Mouse (Mus musculus): ENCODE data around the gene Arfip1. TPM values are rescaled to one million over a fixed set of nuclear protein-coding genes. Genes with fewer than 3 reads are reported as not detected.
A peak's percentile ranks its signal among the peaks of the same experiment; 100 is the strongest.
"Not testable (repeated sequence)": the region's sequence is repeated elsewhere in the genome, so short reads cannot be mapped to it uniquely, and the experiment has no call there.

Gene Arfip1
- polyA plus RNA-seq, 1 experiment from 2014 or later, result 50.6 TPM

- Histone ChIP-seq H3K36me3 (no peaks in the 10 kb centered on the region), H3K4me1 (peaks cover 8% of the 10 kb centered on the region; the same call in 1 of the 2 replicates), H3K4me3 (replicated peaks) (no peak overlapping the region), H3K4me2 (replicated peaks) (no peak overlapping the region), H3K27me3 (no peaks in the 10 kb centered on the region), H3K27ac (replicated peaks) (no peak overlapping the region), H3K9ac (no peak overlapping the region), H3K9me3 (replicated peaks) (no peaks in the 10 kb centered on the region)
- 68% methylated on average over 3 of the region's 3 CpGs for WGBS
- no peak for ATAC-seq (ENCODE audit: insufficient number of reproducible peaks, low FRiP score, low TSS enrichment, low read depth)
These were observed 11.9 kb downstream of the Arfip1 start for GRCm38 (mm10) chr3:84570501-84570900.

- no peaks in the 10 kb centered on the region for H3K36me3 ChIP-seq
- WGBS, result 68% methylated on average over 6 of the region's 6 CpGs
- H3K4me3 ChIP-seq (replicated peaks), result no peak overlapping the region
- no peak overlapping the region for H3K27ac ChIP-seq (replicated peaks)
- H3K27me3 ChIP-seq, result no peaks in the 10 kb centered on the region
- H3K9me3 ChIP-seq (replicated peaks), result no peaks in the 10 kb centered on the region
- ATAC-seq (ENCODE audit: insufficient number of reproducible peaks, low FRiP score, low TSS enrichment, low read depth), result no peak
- no peak overlapping the region for H3K4me2 ChIP-seq (replicated peaks)
- peaks cover 8% of the 10 kb centered on the region; the same call in 1 of the 2 replicates for H3K4me1 ChIP-seq
- no peak overlapping the region for H3K9ac ChIP-seq
These were observed 12.8 kb downstream of the Arfip1 start for GRCm38 (mm10) chr3:84569587-84569986.

- H3K4me3 ChIP-seq (replicated peaks), result no peak overlapping the region
- 91% methylated on average over 6 of the region's 6 CpGs for WGBS
- ATAC-seq (ENCODE audit: insufficient number of reproducible peaks, low FRiP score, low TSS enrichment, low read depth), result no peak
- no peak overlapping the region for H3K9ac ChIP-seq
- no peaks in the 10 kb centered on the region for H3K9me3 ChIP-seq (replicated peaks)
- no peaks in the 10 kb centered on the region for H3K27me3 ChIP-seq
- H3K27ac ChIP-seq (replicated peaks), result no peak overlapping the region
- H3K4me2 ChIP-seq (replicated peaks), result no peak overlapping the region
- H3K36me3 ChIP-seq, result no peaks in the 10 kb centered on the region
- H3K4me1 ChIP-seq, result peaks cover 8% of the 10 kb centered on the region; the same call in 1 of the 2 replicates
These were observed 13.9 kb downstream of the Arfip1 start for GRCm38 (mm10) chr3:84568540-84568939.

GRCm38 (mm10) chr3:84563415-84563814 is 19.0 kb downstream of the Arfip1 start:
- Histone ChIP-seq H3K36me3 (no peaks in the 10 kb centered on the region), H3K27ac (replicated peaks) (no peak overlapping the region), H3K27me3 (no peaks in the 10 kb centered on the region), H3K4me3 (replicated peaks) (no peak overlapping the region), H3K4me1 (0 out of 2 replicates have a peak, but pooled peaks cover 4% of the 10 kb centered on the region), H3K9ac (no peak overlapping the region), H3K9me3 (replicated peaks) (no peaks in the 10 kb centered on the region), H3K4me2 (replicated peaks) (no peak overlapping the region)
- no peak for ATAC-seq (ENCODE audit: insufficient number of reproducible peaks, low FRiP score, low TSS enrichment, low read depth)
- WGBS, result 75% methylated on average over 4 of the region's 4 CpGs

- 91% methylated on average over 2 of the region's 2 CpGs for WGBS
- not testable (repeated sequence) for H3K4me2 ChIP-seq (replicated peaks); H3K9me3 ChIP-seq (replicated peaks); H3K4me1 ChIP-seq; H3K36me3 ChIP-seq; ATAC-seq (ENCODE audit: insufficient number of reproducible peaks, low FRiP score, low TSS enrichment, low read depth); H3K9ac ChIP-seq; H3K27me3 ChIP-seq; H3K27ac ChIP-seq (replicated peaks); H3K4me3 ChIP-seq (replicated peaks)
These were observed 19.5 kb downstream of the Arfip1 start for GRCm38 (mm10) chr3:84562911-84563310.

- 92% methylated on average over 3 of the region's 3 CpGs for WGBS
- peaks cover 12% of the 10 kb centered on the region; the same call in 1 of the 2 replicates for H3K4me1 ChIP-seq
- H3K27me3 ChIP-seq, result no peaks in the 10 kb centered on the region
- no peaks in the 10 kb centered on the region for H3K36me3 ChIP-seq
- ATAC-seq (ENCODE audit: insufficient number of reproducible peaks, low FRiP score, low TSS enrichment, low read depth), result no peak
- no peak overlapping the region for H3K27ac ChIP-seq (replicated peaks)
- H3K9ac ChIP-seq, result no peak overlapping the region
- H3K9me3 ChIP-seq (replicated peaks), result no peaks in the 10 kb centered on the region
- no peak overlapping the region for H3K4me3 ChIP-seq (replicated peaks)
- H3K4me2 ChIP-seq (replicated peaks), result no peak overlapping the region
These were observed 24.1 kb downstream of the Arfip1 start for GRCm38 (mm10) chr3:84558301-84558700.

GRCm38 (mm10) chr3:84555780-84556179 is 26.6 kb downstream of the Arfip1 start:
- no peaks in the 10 kb centered on the region for H3K27me3 ChIP-seq
- H3K4me2 ChIP-seq (replicated peaks), result no peak overlapping the region

GRCm38 (mm10) chr3:84547177-84547576 is 35.2 kb downstream of the Arfip1 start:
- WGBS, result 53% methylated on average over 8 of the region's 8 CpGs
- Histone ChIP-seq H3K9ac (no peak overlapping the region), H3K27ac (replicated peaks) (no peak overlapping the region), H3K27me3 (no peaks in the 10 kb centered on the region), H3K4me2 (replicated peaks) (no peak overlapping the region), H3K4me1 (no peaks in the 10 kb centered on the region), H3K36me3 (no peaks in the 10 kb centered on the region), H3K4me3 (replicated peaks) (no peak overlapping the region), H3K9me3 (replicated peaks) (no peaks in the 10 kb centered on the region)
- ATAC-seq (ENCODE audit: insufficient number of reproducible peaks, low FRiP score, low TSS enrichment, low read depth), result 0 out of 2 replicates have a peak, but pooled peaks have one; percentile 29

More at GRCm38 (mm10) chr3:84555780-84556179, 26.6 kb downstream of the Arfip1 start:
- ATAC-seq (ENCODE audit: insufficient number of reproducible peaks, low FRiP score, low TSS enrichment, low read depth), result no peak
- H3K4me1 ChIP-seq, result peaks cover 8% of the 10 kb centered on the region; the same call in 1 of the 2 replicates
- H3K36me3 ChIP-seq, result no peaks in the 10 kb centered on the region
- WGBS, result 77% methylated on average over 3 of the region's 3 CpGs
- H3K4me3 ChIP-seq (replicated peaks), result no peak overlapping the region
- H3K27ac ChIP-seq (replicated peaks), result no peak overlapping the region
- no peaks in the 10 kb centered on the region for H3K9me3 ChIP-seq (replicated peaks)
- H3K9ac ChIP-seq, result no peak overlapping the region

GRCm38 (mm10) chr3:84542450-84542849 is 40.0 kb downstream of the Arfip1 start:
- not testable (repeated sequence) for H3K36me3 ChIP-seq; H3K4me3 ChIP-seq (replicated peaks); H3K27ac ChIP-seq (replicated peaks); H3K9ac ChIP-seq; H3K27me3 ChIP-seq; ATAC-seq (ENCODE audit: insufficient number of reproducible peaks, low FRiP score, low TSS enrichment, low read depth); H3K4me1 ChIP-seq; H3K9me3 ChIP-seq (replicated peaks); H3K4me2 ChIP-seq (replicated peaks)
- WGBS, result 16% methylated on average over 3 of the region's 3 CpGs

- H3K36me3 ChIP-seq, result no peaks in the 10 kb centered on the region
- WGBS, result 91% methylated on average over 1 of the region's 1 CpGs
- H3K27me3 ChIP-seq, result no peaks in the 10 kb centered on the region
- no peaks in the 10 kb centered on the region for H3K4me1 ChIP-seq
- no peak for ATAC-seq (ENCODE audit: insufficient number of reproducible peaks, low FRiP score, low TSS enrichment, low read depth)
- H3K4me2 ChIP-seq (replicated peaks), result no peak overlapping the region
- H3K4me3 ChIP-seq (replicated peaks), result no peak overlapping the region
- H3K9ac ChIP-seq, result no peak overlapping the region
- no peak overlapping the region for H3K27ac ChIP-seq (replicated peaks)
- no peaks in the 10 kb centered on the region for H3K9me3 ChIP-seq (replicated peaks)
These were observed 40.5 kb downstream of the Arfip1 start for GRCm38 (mm10) chr3:84541881-84542280.

- Histone ChIP-seq H3K4me1 (no peaks in the 10 kb centered on the region), H3K27ac (replicated peaks) (no peak overlapping the region), H3K36me3 (no peaks in the 10 kb centered on the region), H3K9me3 (replicated peaks) (no peaks in the 10 kb centered on the region), H3K4me2 (replicated peaks) (no peak overlapping the region), H3K4me3 (replicated peaks) (no peak overlapping the region), H3K9ac (no peak overlapping the region), H3K27me3 (no peaks in the 10 kb centered on the region)
- no peak for ATAC-seq (ENCODE audit: insufficient number of reproducible peaks, low FRiP score, low TSS enrichment, low read depth)
These were observed 41.8 kb downstream of the Arfip1 start for GRCm38 (mm10) chr3:84540640-84541039.

GRCm38 (mm10) chr3:84536987-84537386 is 45.4 kb downstream of the Arfip1 start:
- no peaks in the 10 kb centered on the region for H3K36me3 ChIP-seq
- no peaks in the 10 kb centered on the region for H3K4me1 ChIP-seq
- H3K27ac ChIP-seq (replicated peaks), result no peak overlapping the region
- 77% methylated on average over 6 of the region's 6 CpGs for WGBS
- no peak overlapping the region for H3K9ac ChIP-seq
- H3K27me3 ChIP-seq, result no peaks in the 10 kb centered on the region
- H3K4me2 ChIP-seq (replicated peaks), result no peak overlapping the region
- H3K9me3 ChIP-seq (replicated peaks), result no peaks in the 10 kb centered on the region
- ATAC-seq (ENCODE audit: insufficient number of reproducible peaks, low FRiP score, low TSS enrichment, low read depth), result no peak
- H3K4me3 ChIP-seq (replicated peaks), result no peak overlapping the region

All from embryonic facial prominence, embryonic 15.5 days (tissue).